Mouse (Mus musculus) E14TG2a.4 (cell line): ENCODE data around the gene Sema4c.

Source experiments
- H3K27me3 ChIP-seq: 2 replicates; pipeline ENCODE4 v1.6.1; 2014; ENCODE audit warnings: low read length, control low read depth; ENCODE audit not compliant: insufficient read depth
- H3K36me3 ChIP-seq: 2 replicates; pipeline ENCODE4 v1.6.1; 2014; ENCODE audit warnings: low read length, control low read depth; ENCODE audit not compliant: insufficient read depth
- H3K4me1 ChIP-seq: replicated peaks from 2 replicates; pipeline ENCODE4 v1.6.1; 2014; ENCODE audit warnings: low read depth, low read length, control low read depth
- H3K4me3 ChIP-seq: replicated peaks from 2 replicates; pipeline ENCODE4 v1.5.1; 2014; ENCODE audit warnings: mild to moderate bottlenecking, low read length
- H3K9me3 ChIP-seq: 2 replicates; pipeline ENCODE4 v1.6.1; 2014; ENCODE audit warnings: low read length, control low read depth
- CTCF ChIP-seq: conservative IDR thresholded peaks from 2 replicates; pipeline ENCODE4 v1.5.1; 2014; ENCODE audit warnings: low read length
- NANOG ChIP-seq: IDR thresholded peaks from 2 replicates; pipeline ENCODE4 v1.6.1; 2014; ENCODE audit warnings: borderline replicate concordance, low read length, mixed read lengths
- POU5F1 ChIP-seq: IDR thresholded peaks from 2 replicates; pipeline ENCODE4 v1.6.1; 2014; ENCODE audit warnings: low read length, borderline replicate concordance

Gene Sema4c

DNA sequence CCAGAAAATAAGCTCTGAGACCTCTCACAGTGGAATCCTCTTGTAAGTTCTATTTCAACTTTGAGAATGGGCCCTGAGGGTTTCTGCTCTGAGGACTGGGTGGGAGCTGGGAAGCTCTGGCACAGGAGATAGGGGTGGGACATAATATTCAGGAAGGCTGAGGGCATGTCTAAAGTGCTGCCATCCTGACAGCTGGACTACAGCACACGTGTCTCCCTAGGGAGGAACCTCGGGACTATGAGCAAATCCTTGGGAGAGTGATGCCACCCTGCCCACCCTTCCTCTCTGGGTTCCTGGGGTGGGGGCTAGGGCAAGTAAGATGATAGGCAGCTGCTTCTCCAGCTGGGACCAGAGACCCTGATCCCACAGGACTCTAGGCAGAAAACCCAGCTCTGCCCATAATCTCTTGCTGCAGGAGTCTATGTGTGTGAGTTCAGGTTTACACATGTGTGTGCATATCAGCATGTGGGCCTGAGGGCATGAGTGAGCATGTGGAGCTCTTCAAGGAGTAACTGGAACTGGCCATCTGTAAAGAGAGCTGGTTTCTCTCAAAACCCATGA lies 14.1 kb upstream of the Sema4c start:
- Histone ChIP-seq H3K27me3 (peaks cover 10% of the 10 kb centered on the region; the same call in 1 of the 2 replicates), H3K36me3 (no peaks in the 10 kb centered on the region), H3K9me3 (no peaks in the 10 kb centered on the region), H3K4me3 (no peak overlapping the region), H3K4me1 (peaks cover 92% of the 10 kb centered on the region)
- TF ChIP-seq POU5F1 (no peak), CTCF (no peak), NANOG (no peak)

DNA sequence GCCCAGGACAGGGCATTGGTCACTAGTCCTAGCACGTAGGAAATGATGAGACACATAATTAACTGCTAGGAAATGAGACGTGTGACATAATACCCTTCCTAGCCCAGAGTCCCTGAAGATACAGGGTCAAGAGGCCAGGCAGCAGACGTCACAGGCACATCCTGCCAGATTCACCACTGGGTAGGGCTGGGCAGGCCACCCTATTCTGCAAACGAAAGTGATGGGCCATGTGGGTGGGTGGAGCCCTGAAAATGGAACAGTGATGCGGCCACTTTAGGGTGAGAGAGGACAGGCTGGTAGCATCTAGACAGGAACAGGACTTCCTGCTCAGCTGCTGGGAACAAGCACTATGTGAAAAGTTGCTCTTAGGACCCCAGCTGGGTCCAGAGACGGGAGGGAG lies 13.5 kb upstream of the Sema4c start:
- Histone ChIP-seq H3K4me3 (no peak overlapping the region), H3K36me3 (no peaks in the 10 kb centered on the region), H3K27me3 (peaks cover 10% of the 10 kb centered on the region; the same call in 1 of the 2 replicates), H3K4me1 (peaks cover 92% of the 10 kb centered on the region), H3K9me3 (no peaks in the 10 kb centered on the region)
- TF ChIP-seq POU5F1 (no peak), CTCF (no peak), NANOG (no peak)

GRCm38 (mm10) chr1:36570320-36570719 lies 12.2 kb upstream of the Sema4c start:
- Histone ChIP-seq H3K27me3 (peaks cover 16% of the 10 kb centered on the region), H3K36me3 (no peaks in the 10 kb centered on the region), H3K9me3 (no peaks in the 10 kb centered on the region), H3K4me1 (peaks cover 90% of the 10 kb centered on the region), H3K4me3 (no peak overlapping the region)
- no peak for TF ChIP-seq NANOG

- no peak overlapping the region for H3K4me3 ChIP-seq
- H3K36me3 ChIP-seq: no peaks in the 10 kb centered on the region
- H3K27me3 ChIP-seq: peaks cover 21% of the 10 kb centered on the region
- TF ChIP-seq POU5F1: no peak
- no peak for TF ChIP-seq NANOG
- no peaks in the 10 kb centered on the region for H3K9me3 ChIP-seq
- peaks cover 85% of the 10 kb centered on the region for H3K4me1 ChIP-seq
Measured at GRCm38 (mm10) chr1:36569694-36570276, 11.6 kb upstream of the Sema4c start.

GRCm38 (mm10) chr1:36568776-36569175 lies 10.6 kb upstream of the Sema4c start:
- Histone ChIP-seq H3K36me3 (no peaks in the 10 kb centered on the region), H3K27me3 (peaks cover 31% of the 10 kb centered on the region), H3K4me3 (peak overlapping the region; percentile 52; the same call in 1 of the 2 replicates), H3K9me3 (no peaks in the 10 kb centered on the region), H3K4me1 (peaks cover 76% of the 10 kb centered on the region)
- TF ChIP-seq POU5F1 (no peak), NANOG (no peak), CTCF (no peak)

DNA sequence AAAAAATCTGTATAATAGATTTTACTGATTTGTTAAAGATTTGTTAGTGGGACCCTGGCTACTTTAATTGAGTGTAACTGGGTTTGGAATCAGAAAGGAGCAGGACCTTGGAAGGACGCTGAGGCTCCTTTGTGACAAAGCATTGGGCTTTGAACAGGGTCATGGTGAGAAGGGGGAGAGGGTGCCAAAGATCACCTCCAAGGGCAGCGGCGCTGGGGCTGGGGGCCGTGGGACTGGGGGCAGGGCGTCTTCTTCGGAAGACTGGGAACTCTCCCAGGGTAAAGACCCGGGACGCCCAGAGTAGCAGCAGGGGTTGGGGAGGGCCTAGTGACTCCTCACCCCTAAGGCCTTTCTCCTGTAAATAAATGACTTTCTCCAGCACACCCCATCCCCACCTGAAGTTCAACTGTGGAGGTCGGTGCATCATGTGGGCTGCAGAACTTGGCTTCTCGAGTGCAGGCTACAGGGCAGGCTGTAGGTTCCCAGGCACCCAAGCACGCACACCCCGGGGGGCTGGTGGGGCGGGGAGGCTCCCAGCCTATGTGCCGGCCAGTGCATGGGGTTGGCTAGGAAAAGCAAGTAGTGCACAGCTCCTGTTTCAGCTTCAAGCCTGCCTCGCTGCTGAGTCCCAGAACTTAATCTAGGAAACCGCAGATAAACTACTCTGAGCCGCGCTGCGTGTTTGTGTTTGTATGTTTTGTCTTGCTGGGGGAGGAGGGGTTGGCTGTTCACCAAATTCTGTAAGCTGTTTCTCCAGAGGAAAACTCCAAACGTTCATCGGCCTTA lies 9.9 kb upstream of the Sema4c start:
- peaks cover 38% of the 10 kb centered on the region for H3K27me3 ChIP-seq
- H3K36me3 ChIP-seq: no peaks in the 10 kb centered on the region
- H3K4me3 ChIP-seq: peak overlapping the region; percentile 52
- H3K4me1 ChIP-seq: peaks cover 72% of the 10 kb centered on the region
- TF ChIP-seq CTCF: no peak
- TF ChIP-seq POU5F1: no peak
- TF ChIP-seq NANOG: no peak
- no peaks in the 10 kb centered on the region for H3K9me3 ChIP-seq

- Histone ChIP-seq H3K9me3 (no peaks in the 10 kb centered on the region), H3K4me3 (no peak overlapping the region), H3K27me3 (peaks cover 46% of the 10 kb centered on the region), H3K4me1 (peaks cover 74% of the 10 kb centered on the region), H3K36me3 (0 out of 2 replicates have a peak, but pooled peaks cover 3% of the 10 kb centered on the region)
- TF ChIP-seq POU5F1 (no peak), NANOG (no peak), CTCF (no peak)
Measured at GRCm38 (mm10) chr1:36566425-36566824, 8.3 kb upstream of the Sema4c start.

- H3K36me3 ChIP-seq: 0 out of 2 replicates have a peak, but pooled peaks cover 5% of the 10 kb centered on the region
- H3K4me3 ChIP-seq: no peak overlapping the region
- TF ChIP-seq NANOG (no peak), CTCF (no peak), POU5F1 (no peak)
- H3K27me3 ChIP-seq: peaks cover 65% of the 10 kb centered on the region
- H3K4me1 ChIP-seq: peaks cover 70% of the 10 kb centered on the region
- H3K9me3 ChIP-seq: no peaks in the 10 kb centered on the region
Measured at GRCm38 (mm10) chr1:36564101-36564500, 6.0 kb upstream of the Sema4c start.
